Mouse (Mus musculus) C2C12 (cell line): Measurements from ENCODE around the gene Gm867.

ENCODE experiments used
- CEBPB ChIP-seq: IDR thresholded peaks from one replicate; pipeline ENCODE4 v1.6.1; 2011; ENCODE audit warnings: low read depth, mild to moderate bottlenecking, control low read depth, moderate library complexity
- CTCF ChIP-seq: IDR thresholded peaks from one replicate; pipeline ENCODE4 v1.5.1; 2011; ENCODE audit not compliant: control insufficient read depth, insufficient read depth, insufficient read length
- FOSL1 ChIP-seq: IDR thresholded peaks from one replicate; pipeline ENCODE4 v1.8.0; 2011; ENCODE audit warnings: mild to moderate bottlenecking, low read length; ENCODE audit not compliant: poor library complexity, insufficient read depth, severe bottlenecking
- MAX ChIP-seq: IDR thresholded peaks from one replicate; pipeline ENCODE4 v1.6.1; 2011; ENCODE audit warnings: mild to moderate bottlenecking, control low read depth
- MYOD1 ChIP-seq: IDR thresholded peaks from one replicate; pipeline ENCODE4 v1.6.1; 2011; ENCODE audit warnings: low read depth; ENCODE audit not compliant: control insufficient read depth, insufficient read length
- MYOG ChIP-seq: IDR thresholded peaks from one replicate; pipeline ENCODE4 v1.6.1; 2011; ENCODE audit not compliant: control insufficient read depth, insufficient read length; ENCODE audit errors: extremely low read depth
- USF1 ChIP-seq: IDR thresholded peaks from one replicate; pipeline ENCODE4 v1.6.1; 2011; ENCODE audit warnings: low read depth, mild to moderate bottlenecking, control low read depth, moderate library complexity

DNA sequence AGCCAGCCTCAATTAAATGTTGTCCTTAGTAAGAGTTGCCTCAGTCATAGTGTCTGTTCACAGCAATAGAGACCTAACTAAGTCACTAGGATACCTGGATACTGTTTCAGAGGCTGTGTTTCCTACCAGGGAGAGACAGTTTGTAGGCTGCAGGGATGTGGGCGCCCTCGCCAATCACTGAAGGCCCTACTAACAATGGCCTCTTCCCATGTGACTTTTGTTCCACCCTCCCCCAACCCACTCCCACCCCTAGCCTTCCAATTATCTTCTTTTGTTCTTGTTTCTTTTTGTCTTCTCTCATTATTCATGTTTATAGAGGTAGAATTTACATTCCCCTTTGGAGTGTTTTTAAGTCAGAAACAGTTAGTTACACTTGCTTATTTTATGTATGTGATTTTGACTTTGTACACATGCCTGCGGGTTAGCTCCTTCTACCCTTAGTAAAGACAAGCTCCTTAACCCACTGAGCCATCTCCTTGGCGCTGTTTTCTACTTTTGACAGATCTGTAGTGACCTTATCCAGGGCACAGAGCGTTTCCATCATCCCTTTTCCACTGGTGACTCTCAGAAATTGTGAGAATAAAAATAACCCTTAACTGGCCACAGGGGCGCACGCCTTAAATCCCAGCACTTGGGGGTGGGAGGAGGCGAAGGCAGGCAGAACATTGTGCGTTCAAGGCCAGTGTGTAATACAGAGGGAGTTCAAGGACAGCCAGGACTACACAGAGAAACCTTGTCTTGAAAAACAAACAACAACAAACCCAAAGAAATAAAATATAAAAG, 761 bp upstream of the Gm867 start:
- TF ChIP-seq CEBPB (no peak), CTCF (no peak), MYOG (no peak), FOSL1 (no peak), MYOD1 (no peak), USF1 (no peak), MAX (no peak)
